Mouse (Mus musculus): ENCODE measurements around the gene Soat1. TPM values are rescaled to one million over a fixed set of nuclear protein-coding genes. Genes with fewer than 3 reads are reported as not detected.

Gene Soat1
- total RNA-seq, 1 experiment from 2014 or later, result 48.3 TPM

GRCm38 (mm10) chr1:156393148-156393547 is 81.0 kb downstream of the Soat1 start:
- no peak for ATAC-seq (replicated peaks in 1 of 2; ENCODE audit: insufficient read depth in 1 of 2, low FRiP score in 2 of 2, low TSS enrichment in 1 of 2, low read depth in 1 of 2, poor library complexity in 2 of 2, severe bottlenecking in 2 of 2)

GRCm38 (mm10) chr1:156386880-156387279 is 87.3 kb downstream of the Soat1 start:
- ATAC-seq (replicated peaks in 1 of 2; ENCODE audit: insufficient read depth in 1 of 2, low FRiP score in 2 of 2, low TSS enrichment in 1 of 2, low read depth in 1 of 2, poor library complexity in 2 of 2, severe bottlenecking in 2 of 2), result peak; percentile 49 to 56; a peak in 2 of 4 replicates

- ATAC-seq (replicated peaks in 1 of 2; ENCODE audit: insufficient read depth in 1 of 2, low FRiP score in 2 of 2, low TSS enrichment in 1 of 2, low read depth in 1 of 2, poor library complexity in 2 of 2, severe bottlenecking in 2 of 2), result no peak
Observed at GRCm38 (mm10) chr1:156386232-156386631, 87.9 kb downstream of the Soat1 start.

GRCm38 (mm10) chr1:156381217-156381616 is 92.9 kb downstream of the Soat1 start:
- ATAC-seq (replicated peaks in 1 of 2; ENCODE audit: insufficient read depth in 1 of 2, low FRiP score in 2 of 2, low TSS enrichment in 1 of 2, low read depth in 1 of 2, poor library complexity in 2 of 2, severe bottlenecking in 2 of 2), result no peak

Other genes starting within 250 kb of the Soat1 start
- not detected in 2 replicates for gene Tdrd5, start 170.7 kb downstream of the Soat1 start, total RNA-seq (2017)
- 0.81 TPM in 1 of 2 replicates, not detected in the other for gene Nphs2, start 163.6 kb downstream of the Soat1 start, total RNA-seq (2017)
- 2,981 and 3,597 TPM in 2 replicates for gene Gm2000, start 108.3 kb downstream of the Soat1 start, total RNA-seq (2017)
- gene Axdnd1, start 53.2 kb downstream of the Soat1 start, total RNA-seq (2017), result 1.8 TPM in 1 of 2 replicates, not detected in the other
- 15.2 and 20.0 TPM in 2 replicates for gene Gm10031, start 49.7 kb upstream of the Soat1 start, total RNA-seq (2017)
- 25.8 and 32.8 TPM in 2 replicates for gene Abl2, start 84.5 kb upstream of the Soat1 start, total RNA-seq (2017)
- 18.9 and 33.8 TPM in 2 replicates for gene Tor3a, start 200.0 kb upstream of the Soat1 start, total RNA-seq (2017)
- gene Fam20b, start 244.8 kb upstream of the Soat1 start, total RNA-seq (2017), result 41.6 and 43.4 TPM in 2 replicates